Mouse (Mus musculus): Measurements from ENCODE around the gene Bzw2. TPM values are rescaled to one million over a fixed set of nuclear protein-coding genes. Genes with fewer than 3 reads are reported as not detected.

Gene Bzw2
- polyA plus RNA-seq, 1 experiment: 10.1 TPM

- H3K27ac ChIP-seq (ENCODE audit: insufficient read depth, low read depth, low read length): peak overlapping the region; percentile 6
- TF ChIP-seq POLR2A (IDR thresholded peaks at IDR 0.05; ENCODE audit: low read depth, low read length) (no peak), CTCF (conservative IDR thresholded peaks at IDR 0.05; ENCODE audit: insufficient read depth, insufficient read length, low read depth, low read length) (no peak)
- H3K4me1 ChIP-seq (ENCODE audit: control insufficient read depth, insufficient read depth, low read length): no peaks in the 10 kb centered on the region
- 63% methylated on average over 6 of the region's 6 CpGs for WGBS
- DNase-seq: peak; percentile 64
- no peak overlapping the region for H3K4me3 ChIP-seq (ENCODE audit: insufficient read depth, low read depth, low read length)
- H3K27me3 ChIP-seq (replicated peaks; ENCODE audit: control insufficient read depth, insufficient read depth, low read length): no peaks in the 10 kb centered on the region
- no peaks in the 10 kb centered on the region; the same call in 1 of the 2 replicates for H3K36me3 ChIP-seq (ENCODE audit: control insufficient read depth, insufficient read depth, low read length)
Observed at GRCm38 (mm10) chr12:36182570-36182969, 24.7 kb upstream of the Bzw2 start.

GRCm38 (mm10) chr12:36177227-36177626, 19.3 kb upstream of the Bzw2 start:
- Histone ChIP-seq H3K27me3 (replicated peaks; ENCODE audit: control insufficient read depth, insufficient read depth, low read length) (no peaks in the 10 kb centered on the region), H3K36me3 (ENCODE audit: control insufficient read depth, insufficient read depth, low read length) (no peaks in the 10 kb centered on the region; the same call in 1 of the 2 replicates), H3K4me3 (ENCODE audit: insufficient read depth, low read depth, low read length) (no peak overlapping the region), H3K27ac (ENCODE audit: insufficient read depth, low read depth, low read length) (no peak overlapping the region), H3K4me1 (ENCODE audit: control insufficient read depth, insufficient read depth, low read length) (no peaks in the 10 kb centered on the region)
- TF ChIP-seq CTCF (conservative IDR thresholded peaks at IDR 0.05; ENCODE audit: insufficient read depth, insufficient read length, low read depth, low read length): no peak
- no peak for TF ChIP-seq POLR2A (IDR thresholded peaks at IDR 0.05; ENCODE audit: low read depth, low read length)
- WGBS: 66% methylated on average over 5 of the region's 5 CpGs
- no peak for DNase-seq

GRCm38 (mm10) chr12:36165299-36165698, 7.4 kb upstream of the Bzw2 start:
- Histone ChIP-seq H3K27me3 (replicated peaks; ENCODE audit: control insufficient read depth, insufficient read depth, low read length) (no peaks in the 10 kb centered on the region), H3K36me3 (ENCODE audit: control insufficient read depth, insufficient read depth, low read length) (no peaks in the 10 kb centered on the region; the same call in 1 of the 2 replicates), H3K4me3 (ENCODE audit: insufficient read depth, low read depth, low read length) (no peak overlapping the region), H3K4me1 (ENCODE audit: control insufficient read depth, insufficient read depth, low read length) (no peaks in the 10 kb centered on the region), H3K27ac (ENCODE audit: insufficient read depth, low read depth, low read length) (no peak overlapping the region)
- 61% methylated on average over 1 of the region's 1 CpGs for WGBS
- no peak for DNase-seq
- no peak for TF ChIP-seq POLR2A (IDR thresholded peaks at IDR 0.05; ENCODE audit: low read depth, low read length)
- no peak for TF ChIP-seq CTCF (conservative IDR thresholded peaks at IDR 0.05; ENCODE audit: insufficient read depth, insufficient read length, low read depth, low read length)

GRCm38 (mm10) chr12:36164126-36164791, 6.4 kb upstream of the Bzw2 start:
- 81% methylated on average over 7 of the region's 7 CpGs for WGBS
- TF ChIP-seq POLR2A (IDR thresholded peaks at IDR 0.05; ENCODE audit: low read depth, low read length) (no peak), CTCF (conservative IDR thresholded peaks at IDR 0.05; ENCODE audit: insufficient read depth, insufficient read length, low read depth, low read length) (no peak)
- DNase-seq: no peak
- Histone ChIP-seq H3K4me3 (ENCODE audit: insufficient read depth, low read depth, low read length) (no peak overlapping the region), H3K36me3 (ENCODE audit: control insufficient read depth, insufficient read depth, low read length) (no peaks in the 10 kb centered on the region; the same call in 1 of the 2 replicates), H3K27ac (ENCODE audit: insufficient read depth, low read depth, low read length) (no peak overlapping the region), H3K27me3 (replicated peaks; ENCODE audit: control insufficient read depth, insufficient read depth, low read length) (no peaks in the 10 kb centered on the region), H3K4me1 (ENCODE audit: control insufficient read depth, insufficient read depth, low read length) (no peaks in the 10 kb centered on the region)

- H3K36me3 ChIP-seq (ENCODE audit: control insufficient read depth, insufficient read depth, low read length): no peaks in the 10 kb centered on the region
- no peak for DNase-seq
- peak overlapping the region; percentile 86 for H3K4me3 ChIP-seq (ENCODE audit: insufficient read depth, low read depth, low read length)
- TF ChIP-seq CTCF (conservative IDR thresholded peaks at IDR 0.05; ENCODE audit: insufficient read depth, insufficient read length, low read depth, low read length): no peak
- TF ChIP-seq POLR2A (IDR thresholded peaks at IDR 0.05; ENCODE audit: low read depth, low read length): no peak
- H3K27me3 ChIP-seq (replicated peaks; ENCODE audit: control insufficient read depth, insufficient read depth, low read length): no peaks in the 10 kb centered on the region
- H3K27ac ChIP-seq (ENCODE audit: insufficient read depth, low read depth, low read length): peak overlapping the region; percentile 93
- WGBS: 0% methylated on average over 14 of the region's 14 CpGs
- H3K4me1 ChIP-seq (ENCODE audit: control insufficient read depth, insufficient read depth, low read length): peaks cover 5% of the 10 kb centered on the region; the same call in 1 of the 2 replicates
Observed at GRCm38 (mm10) chr12:36157304-36157637, 609 bp downstream of the Bzw2 start.

GRCm38 (mm10) chr12:36156637-36157303, 1.1 kb downstream of the Bzw2 start, which contains the start of gene Ankmy2:
Gene Ankmy2, plus strand, starts transcription at chr12:36157114.
- H3K27me3 ChIP-seq (replicated peaks; ENCODE audit: control insufficient read depth, insufficient read depth, low read length): no peaks in the 10 kb centered on the region
- H3K4me3 ChIP-seq (ENCODE audit: insufficient read depth, low read depth, low read length): peak within 1 kb of the TSS; percentile 86
- WGBS: under 1% methylated on average over 42 of the region's 42 CpGs
- DNase-seq: peak; percentile 94
- H3K36me3 ChIP-seq (ENCODE audit: control insufficient read depth, insufficient read depth, low read length): no peaks in the 10 kb centered on the region
- no peak for TF ChIP-seq CTCF (conservative IDR thresholded peaks at IDR 0.05; ENCODE audit: insufficient read depth, insufficient read length, low read depth, low read length)
- TF ChIP-seq POLR2A (IDR thresholded peaks at IDR 0.05; ENCODE audit: low read depth, low read length): peak; percentile 84
- peaks cover 5% of the 10 kb centered on the region; the same call in 1 of the 2 replicates for H3K4me1 ChIP-seq (ENCODE audit: control insufficient read depth, insufficient read depth, low read length)
- H3K27ac ChIP-seq (ENCODE audit: insufficient read depth, low read depth, low read length): peak within 1 kb of the TSS; percentile 93

GRCm38 (mm10) chr12:36156101-36156636, 1.7 kb downstream of the Bzw2 start:
- TF ChIP-seq CTCF (conservative IDR thresholded peaks at IDR 0.05; ENCODE audit: insufficient read depth, insufficient read length, low read depth, low read length): no peak
- DNase-seq: no peak
- peak overlapping the region; percentile 40 for H3K27ac ChIP-seq (ENCODE audit: insufficient read depth, low read depth, low read length)
- peaks cover 5% of the 10 kb centered on the region; the same call in 1 of the 2 replicates for H3K4me1 ChIP-seq (ENCODE audit: control insufficient read depth, insufficient read depth, low read length)
- no peaks in the 10 kb centered on the region for H3K27me3 ChIP-seq (replicated peaks; ENCODE audit: control insufficient read depth, insufficient read depth, low read length)
- WGBS: under 1% methylated on average over 33 of the region's 33 CpGs
- H3K36me3 ChIP-seq (ENCODE audit: control insufficient read depth, insufficient read depth, low read length): no peaks in the 10 kb centered on the region
- peak overlapping the region; percentile 86 for H3K4me3 ChIP-seq (ENCODE audit: insufficient read depth, low read depth, low read length)

All from kidney, adult 2 months (tissue).